Mouse (Mus musculus): ENCODE data around the gene Usp43. TPM values are rescaled to one million over a fixed set of nuclear protein-coding genes. Genes with fewer than 3 reads are reported as not detected.

The Usp43 gene
- polyA plus RNA-seq, 1 experiment, result 1.5 TPM

- H3K4me1 ChIP-seq (ENCODE audit: control insufficient read depth, insufficient read depth, low read length), result peaks cover 13% of the 10 kb centered on the region
- no peak overlapping the region for H3K27ac ChIP-seq (ENCODE audit: control insufficient read depth, insufficient read depth, low read depth, low read length)
- no peaks in the 10 kb centered on the region for H3K27me3 ChIP-seq (ENCODE audit: control insufficient read depth, insufficient read depth, low read length)
- peaks cover 1% of the 10 kb centered on the region; the same call in 1 of the 2 replicates for H3K36me3 ChIP-seq (ENCODE audit: control insufficient read depth, insufficient read depth, low read length)
- no peak for TF ChIP-seq POLR2A (IDR thresholded peaks at IDR 0.05; ENCODE audit: control insufficient read depth, low read depth, low read length)
- TF ChIP-seq CTCF (IDR thresholded peaks at IDR 0.05; ENCODE audit: control insufficient read depth, insufficient read depth, insufficient replicate concordance, low read depth, low read length), result no peak
- peak overlapping the region; percentile 24 for H3K4me3 ChIP-seq (ENCODE audit: control insufficient read depth, low read depth, low read length)
Observed at GRCm38 (mm10) chr11:67922755-67923125, 787 bp upstream of the Usp43 start.

- H3K27ac ChIP-seq (ENCODE audit: control insufficient read depth, insufficient read depth, low read depth, low read length), result no peak overlapping the region
- no peak for TF ChIP-seq CTCF (IDR thresholded peaks at IDR 0.05; ENCODE audit: control insufficient read depth, insufficient read depth, insufficient replicate concordance, low read depth, low read length)
- no peak for TF ChIP-seq POLR2A (IDR thresholded peaks at IDR 0.05; ENCODE audit: control insufficient read depth, low read depth, low read length)
- no peaks in the 10 kb centered on the region for H3K27me3 ChIP-seq (ENCODE audit: control insufficient read depth, insufficient read depth, low read length)
- H3K4me3 ChIP-seq (ENCODE audit: control insufficient read depth, low read depth, low read length), result peak overlapping the region; percentile 24
- H3K4me1 ChIP-seq (ENCODE audit: control insufficient read depth, insufficient read depth, low read length), result peaks cover 13% of the 10 kb centered on the region
- peaks cover 1% of the 10 kb centered on the region; the same call in 1 of the 2 replicates for H3K36me3 ChIP-seq (ENCODE audit: control insufficient read depth, insufficient read depth, low read length)
Observed at GRCm38 (mm10) chr11:67921091-67921826, 694 bp downstream of the Usp43 start.

GRCm38 (mm10) chr11:67920226-67920960, 1.6 kb downstream of the Usp43 start:
- no peak overlapping the region for H3K4me3 ChIP-seq (ENCODE audit: control insufficient read depth, low read depth, low read length)
- peaks cover 13% of the 10 kb centered on the region for H3K4me1 ChIP-seq (ENCODE audit: control insufficient read depth, insufficient read depth, low read length)

GRCm38 (mm10) chr11:67919593-67919992, 2.4 kb downstream of the Usp43 start:
- Histone ChIP-seq H3K4me3 (ENCODE audit: control insufficient read depth, low read depth, low read length) (no peak overlapping the region), H3K27ac (ENCODE audit: control insufficient read depth, insufficient read depth, low read depth, low read length) (no peak overlapping the region), H3K36me3 (ENCODE audit: control insufficient read depth, insufficient read depth, low read length) (no peaks in the 10 kb centered on the region), H3K4me1 (ENCODE audit: control insufficient read depth, insufficient read depth, low read length) (peaks cover 13% of the 10 kb centered on the region), H3K27me3 (ENCODE audit: control insufficient read depth, insufficient read depth, low read length) (no peaks in the 10 kb centered on the region)
- TF ChIP-seq POLR2A (IDR thresholded peaks at IDR 0.05; ENCODE audit: control insufficient read depth, low read depth, low read length), result no peak
- TF ChIP-seq CTCF (IDR thresholded peaks at IDR 0.05; ENCODE audit: control insufficient read depth, insufficient read depth, insufficient replicate concordance, low read depth, low read length), result no peak

More at GRCm38 (mm10) chr11:67920226-67920960, 1.6 kb downstream of the Usp43 start:
- Histone ChIP-seq H3K27me3 (ENCODE audit: control insufficient read depth, insufficient read depth, low read length) (no peaks in the 10 kb centered on the region), H3K27ac (ENCODE audit: control insufficient read depth, insufficient read depth, low read depth, low read length) (no peak overlapping the region), H3K36me3 (ENCODE audit: control insufficient read depth, insufficient read depth, low read length) (peaks cover 1% of the 10 kb centered on the region; the same call in 1 of the 2 replicates)
- TF ChIP-seq POLR2A (IDR thresholded peaks at IDR 0.05; ENCODE audit: control insufficient read depth, low read depth, low read length) (no peak), CTCF (IDR thresholded peaks at IDR 0.05; ENCODE audit: control insufficient read depth, insufficient read depth, insufficient replicate concordance, low read depth, low read length) (no peak)

- peak overlapping the region; percentile 34; the same call in 1 of the 2 replicates for H3K4me3 ChIP-seq (ENCODE audit: control insufficient read depth, low read depth, low read length)
- H3K36me3 ChIP-seq (ENCODE audit: control insufficient read depth, insufficient read depth, low read length), result no peaks in the 10 kb centered on the region
- H3K27me3 ChIP-seq (ENCODE audit: control insufficient read depth, insufficient read depth, low read length), result no peaks in the 10 kb centered on the region
- peaks cover 6% of the 10 kb centered on the region for H3K4me1 ChIP-seq (ENCODE audit: control insufficient read depth, insufficient read depth, low read length)
- TF ChIP-seq CTCF (IDR thresholded peaks at IDR 0.05; ENCODE audit: control insufficient read depth, insufficient read depth, insufficient replicate concordance, low read depth, low read length) (no peak), POLR2A (IDR thresholded peaks at IDR 0.05; ENCODE audit: control insufficient read depth, low read depth, low read length) (no peak)
- H3K27ac ChIP-seq (ENCODE audit: control insufficient read depth, insufficient read depth, low read depth, low read length), result peak overlapping the region; percentile 49
Observed at GRCm38 (mm10) chr11:67917126-67917525, 4.8 kb downstream of the Usp43 start.

GRCm38 (mm10) chr11:67911074-67911473, 10.9 kb downstream of the Usp43 start:
- no peak for TF ChIP-seq POLR2A (IDR thresholded peaks at IDR 0.05; ENCODE audit: control insufficient read depth, low read depth, low read length)
- no peak for TF ChIP-seq CTCF (IDR thresholded peaks at IDR 0.05; ENCODE audit: control insufficient read depth, insufficient read depth, insufficient replicate concordance, low read depth, low read length)
- Histone ChIP-seq H3K4me1 (ENCODE audit: control insufficient read depth, insufficient read depth, low read length) (no peaks in the 10 kb centered on the region), H3K4me3 (ENCODE audit: control insufficient read depth, low read depth, low read length) (no peak overlapping the region), H3K27me3 (ENCODE audit: control insufficient read depth, insufficient read depth, low read length) (no peaks in the 10 kb centered on the region), H3K36me3 (ENCODE audit: control insufficient read depth, insufficient read depth, low read length) (no peaks in the 10 kb centered on the region), H3K27ac (ENCODE audit: control insufficient read depth, insufficient read depth, low read depth, low read length) (no peak overlapping the region)

GRCm38 (mm10) chr11:67903756-67904155, 18.2 kb downstream of the Usp43 start:
- no peaks in the 10 kb centered on the region for H3K27me3 ChIP-seq (ENCODE audit: control insufficient read depth, insufficient read depth, low read length)
- no peak overlapping the region for H3K4me3 ChIP-seq (ENCODE audit: control insufficient read depth, low read depth, low read length)
- H3K36me3 ChIP-seq (ENCODE audit: control insufficient read depth, insufficient read depth, low read length), result no peaks in the 10 kb centered on the region
- TF ChIP-seq CTCF (IDR thresholded peaks at IDR 0.05; ENCODE audit: control insufficient read depth, insufficient read depth, insufficient replicate concordance, low read depth, low read length), result no peak
- H3K27ac ChIP-seq (ENCODE audit: control insufficient read depth, insufficient read depth, low read depth, low read length), result no peak overlapping the region
- no peaks in the 10 kb centered on the region for H3K4me1 ChIP-seq (ENCODE audit: control insufficient read depth, insufficient read depth, low read length)
